Mouse (Mus musculus) small intestine, adult 2 months (tissue): ENCODE results near the gene Msi2. TPM values are rescaled to one million over a fixed set of nuclear protein-coding genes. Genes with fewer than 3 reads are reported as not detected.

Experiments
- H3K27ac ChIP-seq: fragments of 200-500 bp; 2 replicates; pipeline ENCODE4 v1.5.1; 2012; ENCODE audit warnings: low read depth, low read length, control low read depth, inconsistent platforms; ENCODE audit not compliant: insufficient read depth
- H3K27me3 ChIP-seq: fragments of 200-500 bp; 2 replicates; pipeline ENCODE4 v1.6.1; 2012; ENCODE audit warnings: mild to moderate bottlenecking, moderate library complexity, low read length, inconsistent platforms; ENCODE audit not compliant: control insufficient read depth, insufficient read depth
- H3K36me3 ChIP-seq: fragments of 200-500 bp; 2 replicates; pipeline ENCODE4 v1.6.1; 2012; ENCODE audit warnings: mild to moderate bottlenecking, low read length, control low read depth, inconsistent platforms; ENCODE audit not compliant: control insufficient read depth, insufficient read depth
- H3K4me1 ChIP-seq: fragments of 200-500 bp; 2 replicates; pipeline ENCODE4 v1.6.1; 2012; ENCODE audit warnings: low read length, inconsistent platforms, mixed read lengths; ENCODE audit not compliant: control insufficient read depth, insufficient read depth, insufficient read length
- H3K4me3 ChIP-seq: fragments of 200-500 bp; 2 replicates; pipeline ENCODE4 v1.5.1; 2012; ENCODE audit warnings: low read depth, mild to moderate bottlenecking, control low read depth, inconsistent platforms, low read length, moderate library complexity
- CTCF ChIP-seq: fragments of 200-500 bp; IDR thresholded peaks from 2 replicates; pipeline ENCODE4 v1.5.1; 2012; ENCODE audit warnings: low read depth, mild to moderate bottlenecking, control low read depth, inconsistent platforms, low read length, moderate library complexity, mixed read lengths; ENCODE audit not compliant: insufficient replicate concordance, insufficient read length; ENCODE audit errors: extremely low read depth
- POLR2A ChIP-seq: fragments of 200-500 bp; IDR thresholded peaks from 2 replicates; pipeline ENCODE4 v1.6.1; 2012; ENCODE audit warnings: low read depth, mild to moderate bottlenecking, control low read depth, inconsistent platforms, low read length, moderate library complexity
- WGBS: fragments of 180-500 bp; shearing (Covaris S2); methylation state at CpG from one replicate; pipeline ENCODE4 v1.1.7; 2018; 5-methylcytosine and 5-hydroxymethylcytosine counted together
- polyA plus RNA-seq: library from polyadenylated mRNA; depleted of rRNA; stranded (reverse); fragments of >200 nt; gene quantifications from 2 replicates; pipeline ENCODE4 v1.2.3, GENCODE M21; 2012

Gene Msi2
- polyA plus RNA-seq, 1 experiment: 8.8 TPM

- Histone ChIP-seq H3K4me3 (no peak overlapping the region), H3K4me1 (no peaks in the 10 kb centered on the region; the same call in 1 of the 2 replicates), H3K27ac (no peak overlapping the region), H3K36me3 (no peaks in the 10 kb centered on the region), H3K27me3 (no peaks in the 10 kb centered on the region)
- 88% methylated on average over 4 of the region's 4 CpGs for WGBS
- TF ChIP-seq CTCF: no peak
These were observed 345.7 kb downstream of the Msi2 start for GRCm38 (mm10) chr11:88372589-88372988.

GRCm38 (mm10) chr11:88369898-88370297, 348.4 kb downstream of the Msi2 start:
- H3K4me1 ChIP-seq: peaks cover 6% of the 10 kb centered on the region
- no peaks in the 10 kb centered on the region for H3K36me3 ChIP-seq
- TF ChIP-seq POLR2A (no peak), CTCF (no peak)
- no peaks in the 10 kb centered on the region for H3K27me3 ChIP-seq
- 80% methylated on average over 3 of the region's 3 CpGs for WGBS
- H3K4me3 ChIP-seq: no peak overlapping the region
- H3K27ac ChIP-seq: no peak overlapping the region

GRCm38 (mm10) chr11:88367501-88367900, 350.8 kb downstream of the Msi2 start:
- Histone ChIP-seq H3K4me3 (no peak overlapping the region), H3K36me3 (no peaks in the 10 kb centered on the region), H3K4me1 (peaks cover 6% of the 10 kb centered on the region), H3K27me3 (no peaks in the 10 kb centered on the region), H3K27ac (no peak overlapping the region)
- WGBS: 88% methylated on average over 4 of the region's 4 CpGs
- TF ChIP-seq POLR2A: no peak
- TF ChIP-seq CTCF: no peak

- no peak overlapping the region for H3K4me3 ChIP-seq
- H3K36me3 ChIP-seq: no peaks in the 10 kb centered on the region
- 50% methylated on average over 2 of the region's 2 CpGs for WGBS
- no peak overlapping the region for H3K27ac ChIP-seq
- H3K27me3 ChIP-seq: no peaks in the 10 kb centered on the region
- no peak for TF ChIP-seq POLR2A
- TF ChIP-seq CTCF: no peak
- peaks cover 6% of the 10 kb centered on the region for H3K4me1 ChIP-seq
These were observed 352.3 kb downstream of the Msi2 start for GRCm38 (mm10) chr11:88365914-88366540.

- WGBS: 98% methylated on average over 3 of the region's 3 CpGs
- no peak overlapping the region for H3K27ac ChIP-seq
- no peaks in the 10 kb centered on the region for H3K27me3 ChIP-seq
- no peaks in the 10 kb centered on the region for H3K36me3 ChIP-seq
- H3K4me3 ChIP-seq: no peak overlapping the region
- peaks cover 6% of the 10 kb centered on the region for H3K4me1 ChIP-seq
- TF ChIP-seq POLR2A (no peak), CTCF (no peak)
These were observed 354.1 kb downstream of the Msi2 start for GRCm38 (mm10) chr11:88364231-88364630.

GRCm38 (mm10) chr11:88363481-88363880, 354.8 kb downstream of the Msi2 start:
- Histone ChIP-seq H3K4me1 (peaks cover 6% of the 10 kb centered on the region), H3K27ac (no peak overlapping the region), H3K36me3 (no peaks in the 10 kb centered on the region), H3K27me3 (no peaks in the 10 kb centered on the region), H3K4me3 (no peak overlapping the region)
- TF ChIP-seq POLR2A: no peak
- TF ChIP-seq CTCF: no peak
- 84% methylated on average over 14 of the region's 14 CpGs for WGBS

- Histone ChIP-seq H3K4me1 (no peaks in the 10 kb centered on the region), H3K36me3 (no peaks in the 10 kb centered on the region), H3K27ac (no peak overlapping the region), H3K27me3 (no peaks in the 10 kb centered on the region), H3K4me3 (no peak overlapping the region)
- no peak for TF ChIP-seq CTCF
- TF ChIP-seq POLR2A: no peak
- 82% methylated on average over 7 of the region's 7 CpGs for WGBS
These were observed 358.6 kb downstream of the Msi2 start for GRCm38 (mm10) chr11:88359736-88360135.
